Mouse (Mus musculus): Measurements from ENCODE around the gene Ppp5c.

GRCm38 (mm10) chr7:17030239-17030638 is 2.5 kb upstream of the Ppp5c start:
- TF ChIP-seq POLR2A (IDR thresholded peaks at IDR 0.05; ENCODE audit: low read depth, low read length) (no peak), CTCF (IDR thresholded peaks at IDR 0.05; ENCODE audit: borderline replicate concordance, insufficient read depth, low read length) (no peak)
